Mouse (Mus musculus) bone marrow, adult 2 months (tissue): ENCODE measurements around the gene Cacna1d. TPM values are rescaled to one million over a fixed set of nuclear protein-coding genes. Genes with fewer than 3 reads are reported as not detected.

Source experiments
- H3K27ac ChIP-seq: fragments of 200-500 bp; 2 replicates; pipeline ENCODE4 v1.5.1; 2012; ENCODE audit warnings: low read depth, mild to moderate bottlenecking, control low read depth, inconsistent platforms, low read length; ENCODE audit not compliant: control insufficient read depth, poor library complexity, insufficient read depth
- H3K4me1 ChIP-seq: fragments of 200-500 bp; 2 replicates; pipeline ENCODE4 v1.6.1; 2011; ENCODE audit warnings: low read length; ENCODE audit not compliant: control insufficient read depth, insufficient read depth
- H3K4me3 ChIP-seq: fragments of 200-500 bp; replicated peaks from 2 replicates; pipeline ENCODE3; 2011; ENCODE audit warnings: mild to moderate bottlenecking, low read depth, low read length, control low read depth; ENCODE audit not compliant: control insufficient read depth
- CTCF ChIP-seq: fragments of 200-500 bp; IDR thresholded peaks from 2 replicates; pipeline ENCODE4 v1.5.1; 2011; ENCODE audit warnings: low read length, control low read depth; ENCODE audit not compliant: control insufficient read depth, insufficient read depth
- POLR2A ChIP-seq: fragments of 200-500 bp; IDR thresholded peaks from 2 replicates; pipeline ENCODE4 v1.6.1; 2011; ENCODE audit warnings: low read depth, mild to moderate bottlenecking, control low read depth, low read length, borderline replicate concordance; ENCODE audit not compliant: control insufficient read depth
- WGBS: fragments of 180-500 bp; shearing (Covaris S2); methylation state at CpG from one replicate; pipeline ENCODE4 v1.1.7; 2018; 5-methylcytosine and 5-hydroxymethylcytosine counted together
- polyA plus RNA-seq: library from polyadenylated mRNA; stranded (reverse); fragments of >200 nt; gene quantifications from 2 replicates; pipeline ENCODE4 v1.2.4, GENCODE M21; 2011; ENCODE audit warnings: low replicate concordance; ENCODE audit not compliant: missing spikeins, insufficient read depth, insufficient read length

Gene Cacna1d
- polyA plus RNA-seq, 1 experiment, result 1.7 TPM

GRCm38 (mm10) chr14:30056031-30056766, 435.1 kb downstream of the Cacna1d start:
- 67% methylated on average over 13 of the region's 13 CpGs for WGBS
- no peaks in the 10 kb centered on the region for H3K4me1 ChIP-seq
- no peak overlapping the region for H3K27ac ChIP-seq
- H3K4me3 ChIP-seq, result no peak overlapping the region
- TF ChIP-seq CTCF (no peak), POLR2A (no peak)

GRCm38 (mm10) chr14:30054922-30055321, 436.3 kb downstream of the Cacna1d start:
- Histone ChIP-seq H3K4me3 (no peak overlapping the region), H3K27ac (no peak overlapping the region), H3K4me1 (no peaks in the 10 kb centered on the region)
- no peak for TF ChIP-seq POLR2A
- no peak for TF ChIP-seq CTCF
- WGBS, result 41% methylated on average over 7 of the region's 7 CpGs

GRCm38 (mm10) chr14:30050280-30050679, 441.0 kb downstream of the Cacna1d start:
- no peak overlapping the region for H3K27ac ChIP-seq
- no peaks in the 10 kb centered on the region for H3K4me1 ChIP-seq
- WGBS, result 83% methylated on average over 8 of the region's 8 CpGs
- no peak for TF ChIP-seq POLR2A
- no peak overlapping the region for H3K4me3 ChIP-seq

GRCm38 (mm10) chr14:30048049-30048448, 443.2 kb downstream of the Cacna1d start:
- WGBS, result 69% methylated on average over 3 of the region's 3 CpGs
- Histone ChIP-seq H3K27ac (no peak overlapping the region), H3K4me1 (peaks cover 3% of the 10 kb centered on the region), H3K4me3 (no peak overlapping the region)
- TF ChIP-seq POLR2A (no peak), CTCF (peak; percentile 21; the same call in 1 of the 2 replicates)

GRCm38 (mm10) chr14:30046976-30047375, 444.3 kb downstream of the Cacna1d start:
- TF ChIP-seq CTCF (no peak), POLR2A (no peak)
- Histone ChIP-seq H3K4me3 (no peak overlapping the region), H3K27ac (no peak overlapping the region), H3K4me1 (peaks cover 3% of the 10 kb centered on the region)
- WGBS, result 78% methylated on average over 4 of the region's 4 CpGs

- TF ChIP-seq POLR2A (no peak), CTCF (no peak)
- Histone ChIP-seq H3K4me3 (no peak overlapping the region), H3K27ac (no peak overlapping the region), H3K4me1 (peaks cover 3% of the 10 kb centered on the region)
- WGBS, result 83% methylated on average over 8 of the region's 8 CpGs
These were observed 445.5 kb downstream of the Cacna1d start for GRCm38 (mm10) chr14:30045704-30046220.

- WGBS, result 88% methylated on average over 10 of the region's 10 CpGs
These were observed 446.0 kb downstream of the Cacna1d start for GRCm38 (mm10) chr14:30045239-30045638.

GRCm38 (mm10) chr14:30043356-30043940, 447.8 kb downstream of the Cacna1d start:
- 40% methylated on average over 7 of the region's 7 CpGs for WGBS
- TF ChIP-seq POLR2A, result no peak
- TF ChIP-seq CTCF, result no peak
- Histone ChIP-seq H3K4me3 (no peak overlapping the region), H3K4me1 (peaks cover 3% of the 10 kb centered on the region), H3K27ac (no peak overlapping the region)

More at GRCm38 (mm10) chr14:30045239-30045638, 446.0 kb downstream of the Cacna1d start:
- TF ChIP-seq POLR2A (no peak), CTCF (no peak)
- peaks cover 3% of the 10 kb centered on the region for H3K4me1 ChIP-seq
- H3K4me3 ChIP-seq, result no peak overlapping the region
- H3K27ac ChIP-seq, result no peak overlapping the region

GRCm38 (mm10) chr14:30041836-30042235, 449.4 kb downstream of the Cacna1d start:
- peaks cover 3% of the 10 kb centered on the region for H3K4me1 ChIP-seq
- 76% methylated on average over 9 of the region's 9 CpGs for WGBS
- no peak overlapping the region for H3K4me3 ChIP-seq
- TF ChIP-seq CTCF (no peak), POLR2A (no peak)
- no peak overlapping the region for H3K27ac ChIP-seq
